Comparison of ENCODE assay signal across 8 mouse cellular contexts in genomic region chr9:122805053-122805844, GRCm38 (mm10). TPM values are rescaled to one million over a fixed set of nuclear protein-coding genes. Genes with fewer than 3 reads are reported as not detected.
A peak's percentile ranks its signal among the peaks of the same experiment; 100 is the strongest.
DNase-seq lines count a peak whose midpoint lies in the region; ATAC-seq lines count a peak whose summit lies in the region.

Tcaim (plus strand) TSS chr9:122805539.

- peak; percentile 94 for ATAC-seq in megakaryocyte progenitor cell, adult 5-6 weeks (replicated peaks; ENCODE audit: poor library complexity)

- DNase-seq in adipocyte (ENCODE audit: low spot score): peak; percentile 88
- peak; percentile 89 for DNase-seq in embryo, embryonic 10 days (ENCODE audit: low spot score)
- DNase-seq in gastrocnemius, postnatal 10 days: peak; percentile 90
- DNase-seq in induced T-regulatory cell, adult 2 months (ENCODE audit: low read depth): peak; percentile 97
- peak; percentile 76 to 89 for DNase-seq in left cerebral cortex, adult 9 months (ENCODE audit: low spot score in 2 of 2)
- peak; percentile 90 for DNase-seq in right cerebral cortex, postnatal 14 days
- DNase-seq in urinary bladder, postnatal 36 days (ENCODE audit: low spot score in 2 of 2): peak; percentile 84 to 88

RNA-seq across cellular contexts. Expression of gene Tcaim, which starts in this region (rescaled TPM):
- 10 to 100 TPM; 21.9 to 25.0 TPM for total RNA-seq in gastrocnemius, postnatal 10 days (2021)
- total RNA-seq in megakaryocyte progenitor cell, adult 5-6 weeks (2015): 4.0 and 4.9 TPM in 2 replicates
- 6.8 and 8.3 TPM in 2 replicates for total RNA-seq in megakaryocyte progenitor cell, adult 5-6 weeks (2017)

Comparison
In these comparisons a context has a peak if more than half of its experiments do, and no peak if none do; other contexts are left out.
1. Peak in every context shown above with its lines: DNase-seq and ATAC-seq.